Mouse (Mus musculus): ENCODE measurements around the gene Dohh. TPM values are rescaled to one million over a fixed set of nuclear protein-coding genes. Genes with fewer than 3 reads are reported as not detected.

Dohh gene
- polyA plus RNA-seq, 1 experiment from 2014 or later = 101 TPM

DNA sequence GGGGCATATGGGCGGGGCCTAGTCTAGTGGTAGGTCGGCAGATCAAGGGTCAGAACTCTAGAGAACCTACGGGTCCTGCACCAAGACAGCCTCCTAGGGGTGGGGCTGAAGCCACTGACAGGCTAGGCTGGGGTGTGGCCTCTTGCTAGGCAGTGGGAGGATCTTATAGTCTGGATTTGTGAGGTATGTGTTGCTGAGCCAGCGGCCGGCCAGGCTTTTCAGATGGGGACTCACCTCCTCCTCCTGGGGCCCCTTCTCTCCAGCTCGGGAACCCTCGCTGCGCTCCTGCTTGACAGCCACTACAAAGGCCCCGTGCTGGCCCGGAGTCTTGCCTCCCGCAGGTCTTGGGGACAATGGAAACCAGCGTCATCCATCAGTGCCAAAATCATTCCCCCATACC, 35.1 kb upstream of the Dohh start:
- Histone ChIP-seq H3K4me1 (peaks cover 29% of the 10 kb centered on the region), H3K9me3 (replicated peaks) (no peaks in the 10 kb centered on the region), H3K9ac (replicated peaks) (0 out of 2 replicates have a peak overlapping the region, but pooled peaks have one; percentile 29), H3K27me3 (replicated peaks) (peaks cover 25% of the 10 kb centered on the region), H3K36me3 (no peaks in the 10 kb centered on the region), H3K4me3 (replicated peaks) (peak overlapping the region; percentile 65), H3K27ac (replicated peaks) (no peak overlapping the region), H3K4me2 (peak overlapping the region; percentile 95)
- WGBS = 5% methylated on average over 12 of the region's 12 CpGs
- ATAC-seq (ENCODE audit: low FRiP score) = no peak

DNA sequence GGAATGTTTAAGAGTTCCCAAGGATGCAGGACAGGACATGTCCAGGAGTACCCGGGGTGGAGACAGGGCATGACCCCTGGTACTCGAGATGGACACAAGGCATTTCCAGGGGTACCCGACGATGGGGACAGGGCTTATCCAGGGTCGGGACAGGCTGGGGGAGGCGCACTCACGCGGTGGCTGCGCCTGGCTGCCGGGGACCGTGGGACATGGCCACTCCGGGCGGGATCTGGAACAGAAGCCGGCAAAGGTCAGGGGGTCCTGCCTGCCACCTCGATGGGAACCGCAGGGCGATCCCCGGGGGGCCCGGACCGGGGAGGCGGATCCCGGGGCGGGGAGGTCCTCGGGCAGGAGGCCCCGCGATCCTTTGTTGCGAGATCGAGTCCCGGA, 34.3 kb upstream of the Dohh start:
- Histone ChIP-seq H3K9me3 (replicated peaks) (no peaks in the 10 kb centered on the region), H3K4me2 (peak overlapping the region; percentile 95), H3K9ac (replicated peaks) (peak overlapping the region; percentile 62), H3K36me3 (no peaks in the 10 kb centered on the region), H3K27ac (replicated peaks) (peak overlapping the region; percentile 56), H3K27me3 (replicated peaks) (peaks cover 17% of the 10 kb centered on the region), H3K4me3 (replicated peaks) (peak overlapping the region; percentile 65), H3K4me1 (peaks cover 29% of the 10 kb centered on the region)
- 1% methylated on average over 29 of the region's 29 CpGs for WGBS
- ATAC-seq (ENCODE audit: low FRiP score) = peak; percentile 19

DNA sequence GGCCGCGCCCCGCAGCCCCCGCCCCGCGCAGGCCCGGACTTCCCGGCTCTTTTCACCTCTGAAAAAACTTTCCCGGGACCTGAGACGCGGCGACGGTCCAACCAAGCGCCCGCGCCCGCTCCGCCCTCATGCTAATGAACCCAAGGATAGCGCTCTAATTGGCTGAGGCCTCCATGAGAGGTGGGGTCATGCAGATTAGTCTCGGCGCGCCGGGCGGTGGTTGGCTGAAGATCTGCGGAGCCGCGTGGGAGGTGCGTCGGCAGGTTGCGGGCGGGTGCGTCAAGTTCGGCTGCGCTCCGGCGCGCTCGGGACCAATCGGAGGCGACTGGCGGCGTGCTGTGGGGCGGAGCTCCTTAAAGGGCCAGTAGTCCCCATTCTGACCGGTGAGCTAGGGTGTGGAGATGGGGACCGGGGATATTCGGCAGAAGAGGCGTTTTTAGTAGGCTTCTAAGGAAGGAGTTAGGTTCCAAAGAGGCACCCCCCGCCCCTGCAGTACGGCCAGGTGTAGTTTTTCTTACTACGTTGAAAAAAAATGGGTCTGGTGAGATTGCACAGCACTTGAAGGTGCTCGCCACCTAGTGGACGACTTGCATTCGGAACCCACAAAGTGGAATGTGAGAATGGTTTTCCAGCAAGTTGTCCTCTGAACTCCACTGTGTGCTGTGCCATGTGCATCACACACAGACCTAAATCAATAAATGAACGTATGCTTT, 33.7 kb upstream of the Dohh start, which contains the start of gene Hmg20b:
Hmg20b (minus strand) TSS at position 130 of the 713 bp plus-strand sequence.
- peak; percentile 94 for ATAC-seq (ENCODE audit: low FRiP score)
- peak within 1 kb of the TSS; percentile 83 for H3K27ac ChIP-seq (replicated peaks)

DNA sequence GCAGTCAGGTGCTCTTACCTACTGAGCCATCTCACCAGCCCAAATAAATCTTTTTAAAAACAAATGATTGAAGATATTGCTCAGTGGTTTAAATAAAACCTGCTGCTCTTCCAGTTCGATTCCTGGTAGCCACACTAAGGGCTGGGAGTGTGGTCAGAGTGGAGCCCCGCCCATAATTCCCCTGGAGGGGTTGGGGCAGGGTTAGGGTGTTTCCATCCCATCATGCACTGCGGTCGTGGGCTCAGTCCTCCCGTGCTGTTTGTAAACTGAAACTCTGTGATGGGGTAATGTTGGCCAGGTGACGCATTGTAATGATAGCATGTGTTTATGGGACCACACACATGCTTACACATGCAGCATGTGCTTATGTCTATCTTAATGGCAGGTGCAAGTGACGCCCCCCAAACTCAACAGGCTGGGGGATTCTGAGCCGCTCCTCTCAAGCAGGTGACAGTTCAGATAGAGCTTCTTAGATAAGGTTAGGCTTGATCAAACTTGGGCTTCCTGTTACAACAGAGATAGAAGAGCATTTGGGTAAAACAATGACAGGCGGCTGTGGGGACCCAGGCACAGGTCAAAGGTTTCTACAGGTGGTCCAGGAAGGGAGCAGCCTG, 32.4 kb upstream of the Dohh start:
- H3K4me1 ChIP-seq = peaks cover 27% of the 10 kb centered on the region
- H3K9ac ChIP-seq (replicated peaks) = no peak overlapping the region
- H3K4me3 ChIP-seq (replicated peaks) = no peak overlapping the region
- H3K27me3 ChIP-seq (replicated peaks) = peaks cover 11% of the 10 kb centered on the region
- H3K36me3 ChIP-seq = no peaks in the 10 kb centered on the region
- H3K9me3 ChIP-seq (replicated peaks) = no peaks in the 10 kb centered on the region
- 25% methylated on average over 9 of the region's 9 CpGs for WGBS
- no peak for ATAC-seq (ENCODE audit: low FRiP score)
- H3K4me2 ChIP-seq = no peak overlapping the region
- H3K27ac ChIP-seq (replicated peaks) = no peak overlapping the region

More for the DNA sequence above, 33.7 kb upstream of the Dohh start, which contains the start of gene Hmg20b:
- Histone ChIP-seq H3K27me3 (replicated peaks) (peaks cover 14% of the 10 kb centered on the region), H3K4me3 (replicated peaks) (peak within 1 kb of the TSS; percentile 65), H3K36me3 (no peaks in the 10 kb centered on the region), H3K9ac (replicated peaks) (peak within 1 kb of the TSS; percentile 62), H3K9me3 (replicated peaks) (no peaks in the 10 kb centered on the region), H3K4me1 (peaks cover 29% of the 10 kb centered on the region), H3K4me2 (peak within 1 kb of the TSS; percentile 95)
- under 1% methylated on average over 54 of the region's 54 CpGs for WGBS

DNA sequence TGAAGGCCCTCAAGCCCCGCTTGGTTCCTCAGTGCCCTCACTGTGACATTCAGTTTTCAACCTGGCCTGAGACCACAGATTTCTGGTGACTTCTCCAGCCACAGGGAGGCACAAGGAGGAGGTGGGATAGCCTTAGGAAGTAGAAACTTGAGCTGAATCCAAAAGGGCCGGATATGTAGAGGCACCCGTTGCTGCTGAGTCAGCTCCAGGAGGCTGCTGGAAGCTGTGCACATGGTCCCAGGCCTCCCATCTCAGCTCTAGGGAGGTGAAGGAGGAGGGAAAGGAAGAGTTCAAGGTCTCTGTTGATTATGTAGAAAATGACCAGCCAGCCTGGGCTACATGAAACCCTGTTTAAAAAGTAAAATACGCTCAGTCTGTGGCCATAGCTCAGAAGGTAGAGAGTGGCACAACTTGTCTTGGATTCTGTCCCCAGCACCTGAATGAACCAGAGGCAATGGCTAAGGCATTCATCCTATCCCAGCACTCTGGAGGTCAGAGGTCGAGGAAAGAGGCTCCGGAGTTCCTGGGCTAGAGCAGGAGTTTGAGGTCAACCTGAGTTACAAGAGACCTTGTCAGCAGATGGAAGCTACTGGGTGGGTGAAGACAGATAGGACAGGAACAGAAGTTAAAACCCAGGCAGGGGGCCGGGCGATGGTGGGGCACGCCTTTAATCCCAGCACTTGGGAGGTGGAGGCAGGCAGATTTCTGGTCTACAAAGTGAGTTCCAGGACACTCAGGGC, 29.3 kb upstream of the Dohh start:
- ATAC-seq (ENCODE audit: low FRiP score) = no peak
- H3K27ac ChIP-seq (replicated peaks) = no peak overlapping the region
- H3K36me3 ChIP-seq = peaks cover under 1% of the 10 kb centered on the region; the same call in 1 of the 2 replicates
- no peak overlapping the region for H3K9ac ChIP-seq (replicated peaks)
- H3K4me1 ChIP-seq = peaks cover 34% of the 10 kb centered on the region
- H3K4me3 ChIP-seq (replicated peaks) = no peak overlapping the region
- no peaks in the 10 kb centered on the region for H3K9me3 ChIP-seq (replicated peaks)
- H3K4me2 ChIP-seq = no peak overlapping the region
- no peaks in the 10 kb centered on the region for H3K27me3 ChIP-seq (replicated peaks)
- WGBS = 77% methylated on average over 9 of the region's 9 CpGs

DNA sequence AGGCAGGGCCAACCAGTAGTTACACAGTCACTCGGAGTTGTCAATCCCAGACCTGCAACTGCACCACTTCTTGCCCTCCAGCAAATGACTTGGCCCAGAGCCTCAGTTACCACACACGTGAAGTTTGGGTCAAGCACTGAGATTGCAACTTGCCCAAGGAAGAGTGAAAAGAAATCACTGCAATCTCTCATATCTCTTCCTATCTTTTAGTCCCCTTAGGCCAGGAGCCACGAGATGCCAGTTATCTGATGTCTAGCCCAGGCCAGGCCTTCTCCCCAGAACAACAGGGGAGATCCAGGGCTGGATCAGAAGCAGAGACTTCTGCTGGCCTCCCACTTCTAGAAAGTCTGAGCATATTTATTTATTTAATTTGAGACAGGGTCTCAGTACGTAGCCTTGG, 28.7 kb upstream of the Dohh start:
- no peak overlapping the region for H3K9ac ChIP-seq (replicated peaks)
- peaks cover 37% of the 10 kb centered on the region for H3K4me1 ChIP-seq
- no peaks in the 10 kb centered on the region for H3K27me3 ChIP-seq (replicated peaks)
- 94% methylated on average over 4 of the region's 4 CpGs for WGBS
- no peaks in the 10 kb centered on the region for H3K9me3 ChIP-seq (replicated peaks)
- H3K4me2 ChIP-seq = no peak overlapping the region
- no peak overlapping the region for H3K4me3 ChIP-seq (replicated peaks)
- H3K27ac ChIP-seq (replicated peaks) = no peak overlapping the region
- no peak for ATAC-seq (ENCODE audit: low FRiP score)
- H3K36me3 ChIP-seq = peaks cover 5% of the 10 kb centered on the region; the same call in 1 of the 2 replicates

DNA sequence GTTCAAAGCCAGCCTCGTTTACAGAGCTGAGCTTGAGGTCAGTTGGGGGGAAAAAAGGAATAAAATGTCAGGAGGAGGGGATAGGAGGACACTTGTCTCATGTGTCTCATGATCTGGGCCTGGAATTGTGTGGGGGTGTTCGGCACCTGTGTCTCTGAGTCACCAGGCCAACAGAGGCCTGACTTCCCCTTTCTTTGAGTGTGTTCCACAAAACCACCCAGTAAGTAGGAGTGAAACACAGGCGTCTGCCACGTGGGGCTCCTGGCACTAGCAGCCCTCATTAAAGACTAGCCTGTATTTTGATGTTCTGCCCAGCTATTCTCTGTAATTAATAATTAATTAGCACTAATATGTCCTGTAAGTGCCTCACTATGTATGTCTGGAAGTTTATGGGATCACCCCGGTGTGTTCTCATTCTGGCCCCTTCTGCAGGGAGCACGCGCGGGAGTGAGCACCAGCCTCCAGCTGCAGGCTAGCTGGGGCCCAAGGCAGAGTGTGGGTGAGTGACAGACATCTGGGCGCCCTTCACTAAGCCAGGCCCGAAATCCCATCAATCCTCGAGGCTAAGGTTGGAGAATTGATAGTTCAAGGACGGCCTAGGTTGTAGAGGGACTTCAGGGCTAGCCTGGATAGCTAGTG, 27.8 kb upstream of the Dohh start:
- Histone ChIP-seq H3K4me3 (replicated peaks) (peak overlapping the region; percentile 73; the same call in 1 of the 2 replicates), H3K4me2 (peak overlapping the region; percentile 85), H3K4me1 (peaks cover 42% of the 10 kb centered on the region), H3K9me3 (replicated peaks) (no peaks in the 10 kb centered on the region), H3K36me3 (peaks cover 5% of the 10 kb centered on the region; the same call in 1 of the 2 replicates), H3K27me3 (replicated peaks) (no peaks in the 10 kb centered on the region), H3K9ac (replicated peaks) (peak overlapping the region; percentile 23; the same call in 1 of the 2 replicates), H3K27ac (replicated peaks) (peak overlapping the region; percentile 9; the same call in 1 of the 2 replicates)
- WGBS = 54% methylated on average over 12 of the region's 12 CpGs
- no peak for ATAC-seq (ENCODE audit: low FRiP score)

DNA sequence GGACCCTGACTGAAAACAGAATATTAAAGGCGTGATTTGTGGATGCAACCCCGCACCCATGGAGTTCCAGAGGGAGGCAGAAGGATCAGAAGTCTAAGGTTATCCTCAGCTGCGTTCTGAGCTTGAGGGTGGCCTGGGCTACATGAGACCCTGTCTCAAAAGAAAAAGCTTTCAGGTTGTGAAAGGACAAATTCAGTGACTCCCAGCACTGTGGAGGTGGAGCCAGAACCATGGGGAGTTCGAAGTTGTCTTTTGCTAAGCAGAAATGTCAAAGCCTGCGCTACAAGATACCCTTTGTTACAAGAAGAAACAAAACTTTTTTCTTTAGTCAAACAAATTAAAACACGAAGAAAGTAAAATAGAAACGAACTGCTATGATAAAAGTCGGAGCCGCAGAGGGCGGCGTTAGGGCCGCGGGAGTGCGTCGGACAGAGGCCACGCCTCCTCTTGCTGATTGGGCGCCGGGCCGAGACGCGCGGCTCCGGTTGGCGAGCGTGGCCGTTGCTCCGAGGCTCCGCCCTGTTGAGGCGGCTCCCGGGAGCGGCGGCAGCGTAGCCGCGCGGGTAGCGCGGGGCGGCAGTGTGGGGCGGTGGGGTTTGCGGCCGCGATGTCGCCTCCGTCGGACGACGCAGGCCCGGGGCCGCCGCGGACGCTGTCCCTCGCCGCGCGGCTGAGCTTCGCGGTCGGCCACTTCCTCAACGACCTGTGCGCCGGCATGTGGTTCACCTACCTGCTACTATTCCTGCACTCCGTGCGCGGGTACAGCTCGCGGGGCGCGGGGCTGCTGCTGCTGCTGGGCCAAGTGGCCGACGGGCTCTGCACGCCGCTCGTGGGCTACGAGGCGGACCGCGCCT, 27.0 kb upstream of the Dohh start, which contains the start of gene Mfsd12:
Mfsd12 (plus strand) TSS at position 501 of the 854 bp plus-strand sequence.
- Histone ChIP-seq H3K36me3 (peaks cover 7% of the 10 kb centered on the region; the same call in 1 of the 2 replicates), H3K9ac (replicated peaks) (peak within 1 kb of the TSS; percentile 76), H3K4me3 (replicated peaks) (peak within 1 kb of the TSS; percentile 73), H3K27ac (replicated peaks) (peak within 1 kb of the TSS; percentile 63), H3K9me3 (replicated peaks) (no peaks in the 10 kb centered on the region), H3K4me2 (peak within 1 kb of the TSS; percentile 85), H3K4me1 (peaks cover 42% of the 10 kb centered on the region), H3K27me3 (replicated peaks) (no peaks in the 10 kb centered on the region)
- WGBS = 2% methylated on average over 64 of the region's 79 CpGs
- peak; percentile 93 for ATAC-seq (ENCODE audit: low FRiP score)

DNA sequence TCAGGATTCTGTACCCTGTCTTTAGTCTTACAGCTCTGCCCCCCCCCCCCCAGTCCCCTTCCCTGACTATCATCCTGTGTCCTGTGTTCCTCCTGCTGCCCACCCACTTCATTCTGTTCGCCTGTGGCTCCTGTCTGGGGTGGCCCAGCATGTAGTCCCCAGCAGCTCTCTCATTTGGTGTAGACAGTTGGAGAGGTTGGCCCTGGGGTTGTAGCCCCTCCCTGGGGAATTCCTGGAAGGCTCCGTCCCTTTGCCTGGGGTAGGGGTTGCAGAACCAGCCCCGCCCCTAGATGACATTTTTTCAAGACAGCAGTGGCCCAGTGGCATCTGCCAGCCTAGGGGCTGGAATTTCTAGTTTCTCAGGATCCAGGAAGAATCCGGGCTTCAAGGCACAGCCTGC, 26.0 kb upstream of the Dohh start:
- H3K4me2 ChIP-seq = peak overlapping the region; percentile 85
- H3K4me3 ChIP-seq (replicated peaks) = peak overlapping the region; percentile 73
- peaks cover 8% of the 10 kb centered on the region for H3K27me3 ChIP-seq (replicated peaks)
- WGBS = 36% methylated on average over 4 of the region's 4 CpGs
- no peak for ATAC-seq (ENCODE audit: low FRiP score)
- no peaks in the 10 kb centered on the region for H3K9me3 ChIP-seq (replicated peaks)
- no peak overlapping the region for H3K27ac ChIP-seq (replicated peaks)
- peaks cover 15% of the 10 kb centered on the region; the same call in 1 of the 2 replicates for H3K36me3 ChIP-seq
- H3K4me1 ChIP-seq = peaks cover 42% of the 10 kb centered on the region
- peak overlapping the region; percentile 76 for H3K9ac ChIP-seq (replicated peaks)

DNA sequence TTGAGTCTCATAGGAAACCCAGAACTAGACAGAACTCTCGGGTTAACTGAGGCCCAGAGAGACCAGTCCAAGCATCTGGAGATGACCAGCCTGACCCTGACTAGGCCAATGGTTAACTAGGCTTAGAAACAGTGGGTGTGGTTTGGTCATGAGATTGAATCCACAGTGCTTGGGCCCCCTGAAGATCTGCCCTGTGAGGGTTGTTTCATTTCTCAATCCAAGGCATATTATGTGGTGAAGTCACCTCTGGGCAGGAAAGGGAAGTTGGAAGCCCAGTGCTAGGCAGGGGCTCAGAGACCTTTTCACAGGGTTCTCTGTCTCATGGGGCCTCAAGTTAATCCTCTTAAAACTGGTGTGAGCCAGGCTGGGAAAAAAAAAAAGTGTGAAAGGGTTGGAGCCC, 25.4 kb upstream of the Dohh start:
- peaks cover 47% of the 10 kb centered on the region for H3K4me1 ChIP-seq
- H3K27me3 ChIP-seq (replicated peaks) = peaks cover 15% of the 10 kb centered on the region
- no peaks in the 10 kb centered on the region for H3K9me3 ChIP-seq (replicated peaks)
- H3K4me3 ChIP-seq (replicated peaks) = 0 out of 2 replicates have a peak overlapping the region, but pooled peaks have one; percentile 73
- WGBS = 68% methylated on average over 1 of the region's 1 CpGs
- peak overlapping the region; percentile 85 for H3K4me2 ChIP-seq
- H3K36me3 ChIP-seq = peaks cover 15% of the 10 kb centered on the region; the same call in 1 of the 2 replicates
- no peak for ATAC-seq (ENCODE audit: low FRiP score)
- no peak overlapping the region for H3K9ac ChIP-seq (replicated peaks)
- H3K27ac ChIP-seq (replicated peaks) = no peak overlapping the region

Data from neural tube, embryonic 15.5 days (tissue).